8 mouse cellular contexts compared by ENCODE assay signal in genomic region chr15:84131096-84131786, GRCm38 (mm10).
DNase-seq lines count a peak whose midpoint lies in the region; ATAC-seq lines count a peak whose summit lies in the region.

No protein-coding gene starts in this region.

- DNase-seq in frontal cortex, postnatal 25 days (ENCODE audit: low spot score in 2 of 2): no peak
- peak; percentile 32 for DNase-seq in right cerebral cortex, postnatal 14 days
- DNase-seq in right cerebral cortex, postnatal 36 days (ENCODE audit: low spot score in 2 of 2): no peak
- peak; percentile 79 to 83 for DNase-seq in heart, adult 9 months (ENCODE audit: low spot score in 2 of 2)
- DNase-seq in lung, postnatal 4 days: peak; percentile 59 to 79
- DNase-seq in frontal cortex, postnatal 14 days (ENCODE audit: low spot score in 2 of 2): no peak
- no peak for DNase-seq in urinary bladder, postnatal 25 days (ENCODE audit: low spot score)

- peak; percentile 65; the same call in 1 of the 2 replicates for ATAC-seq in frontal cortex, adult (ENCODE audit: low TSS enrichment)

Comparison
In these comparisons a context has a peak if more than half of its experiments do, and no peak if none do; other contexts are left out.
1. DNase-seq: peak in right cerebral cortex, postnatal 14 days (single experiment), heart, adult 9 months (2 of 2) and lung, postnatal 4 days (2 of 2); none in frontal cortex, postnatal 25 days (0 of 2), right cerebral cortex, postnatal 36 days (0 of 2), frontal cortex, postnatal 14 days (0 of 2) and urinary bladder, postnatal 25 days (single experiment).